Mouse (Mus musculus): Measurements from ENCODE around the gene Enox1. TPM values are rescaled to one million over a fixed set of nuclear protein-coding genes. Genes with fewer than 3 reads are reported as not detected.

Enox1 gene
- total RNA-seq, 2 experiments from 2014 or later: 36.4 to 62.3 TPM

GRCm38 (mm10) chr14:77260107-77260506, 103.5 kb downstream of the Enox1 start:
- intact Hi-C loops (cut with DNase I): no loop called here
- DNase-seq (ENCODE audit: low spot score in 2 of 2): no peak

GRCm38 (mm10) chr14:77266805-77267771, 110.5 kb downstream of the Enox1 start:
- intact Hi-C loops (cut with DNase I): no loop called here
- DNase-seq (ENCODE audit: low spot score in 2 of 2): no peak

GRCm38 (mm10) chr14:77272248-77272930, 115.8 kb downstream of the Enox1 start:
- intact Hi-C loops (cut with DNase I): no loop called here
- DNase-seq (ENCODE audit: low spot score in 2 of 2): no peak

- intact Hi-C loops (cut with DNase I): no loop called here
- no peak for DNase-seq (ENCODE audit: low spot score in 2 of 2)
Observed at GRCm38 (mm10) chr14:77272931-77273446, 116.4 kb downstream of the Enox1 start.

- intact Hi-C loops (cut with DNase I): no loop called here
- DNase-seq (ENCODE audit: low spot score in 2 of 2): no peak
Observed at GRCm38 (mm10) chr14:77273721-77274120, 117.2 kb downstream of the Enox1 start.

- DNase-seq (ENCODE audit: low spot score in 2 of 2): no peak
- intact Hi-C loops (cut with DNase I): no loop called here
Observed at GRCm38 (mm10) chr14:77275607-77276006, 119.0 kb downstream of the Enox1 start.

GRCm38 (mm10) chr14:77279143-77279542, 122.6 kb downstream of the Enox1 start:
- no peak for DNase-seq (ENCODE audit: low spot score in 2 of 2)
- intact Hi-C loops (cut with DNase I): no loop called here

GRCm38 (mm10) chr14:77280454-77280853, 123.9 kb downstream of the Enox1 start:
- intact Hi-C loops (cut with DNase I): loop anchor here (5.0 kb wide), 1 partner anchor 123 kb away; the partner anchor contains the start of gene Enox1
- DNase-seq (ENCODE audit: low spot score in 2 of 2): no peak

- intact Hi-C loops (cut with DNase I): loop anchor here (5.0 kb wide), 1 partner anchor 124 kb away; the partner anchor contains the start of gene Enox1
- DNase-seq (ENCODE audit: low spot score in 2 of 2): no peak
Observed at GRCm38 (mm10) chr14:77280893-77281292, 124.3 kb downstream of the Enox1 start.

- peak in 1 of 2 experiments; percentile 25 for DNase-seq (ENCODE audit: low spot score in 2 of 2)
- intact Hi-C loops (cut with DNase I): loop anchor here (5.0 kb wide), 1 partner anchor 127 kb away; the partner anchor contains the start of gene Enox1
Observed at GRCm38 (mm10) chr14:77283939-77284338, 127.4 kb downstream of the Enox1 start.

- DNase-seq (ENCODE audit: low spot score in 2 of 2): no peak
- intact Hi-C loops (cut with DNase I): no loop called here
Observed at GRCm38 (mm10) chr14:77285453-77285852, 128.9 kb downstream of the Enox1 start.

- intact Hi-C loops (cut with DNase I): no loop called here
- no peak for DNase-seq (ENCODE audit: low spot score in 2 of 2)
Observed at GRCm38 (mm10) chr14:77291756-77292155, 135.2 kb downstream of the Enox1 start.

GRCm38 (mm10) chr14:77297039-77297438, 140.5 kb downstream of the Enox1 start:
- DNase-seq (ENCODE audit: low spot score in 2 of 2): peak in 1 of 2 experiments; percentile 43

GRCm38 (mm10) chr14:77298327-77298726, 141.8 kb downstream of the Enox1 start:
- intact Hi-C loops (cut with DNase I): no loop called here
- no peak for DNase-seq (ENCODE audit: low spot score in 2 of 2)

More at GRCm38 (mm10) chr14:77297039-77297438, 140.5 kb downstream of the Enox1 start:
- intact Hi-C loops (cut with DNase I): no loop called here

GRCm38 (mm10) chr14:77309571-77309970, 153.0 kb downstream of the Enox1 start:
- no peak for DNase-seq (ENCODE audit: low spot score in 2 of 2)
- intact Hi-C loops (cut with DNase I): no loop called here

- no peak for DNase-seq (ENCODE audit: low spot score in 2 of 2)
- intact Hi-C loops (cut with DNase I): no loop called here
Observed at GRCm38 (mm10) chr14:77311456-77311855, 154.9 kb downstream of the Enox1 start.

- intact Hi-C loops (cut with DNase I): no loop called here
- DNase-seq (ENCODE audit: low spot score in 2 of 2): no peak
Observed at GRCm38 (mm10) chr14:77319396-77319795, 162.8 kb downstream of the Enox1 start.

- no peak for DNase-seq (ENCODE audit: low spot score in 2 of 2)
- intact Hi-C loops (cut with DNase I): no loop called here
Observed at GRCm38 (mm10) chr14:77324348-77324747, 167.8 kb downstream of the Enox1 start.

GRCm38 (mm10) chr14:77327693-77328092, 171.1 kb downstream of the Enox1 start:
- intact Hi-C loops (cut with DNase I): no loop called here
- DNase-seq (ENCODE audit: low spot score in 2 of 2): no peak

- no peak for DNase-seq (ENCODE audit: low spot score in 2 of 2)
- intact Hi-C loops (cut with DNase I): no loop called here
Observed at GRCm38 (mm10) chr14:77329791-77330190, 173.2 kb downstream of the Enox1 start.
